Mouse (Mus musculus): ENCODE results near the gene Clk3. TPM values are rescaled to one million over a fixed set of nuclear protein-coding genes. Genes with fewer than 3 reads are reported as not detected.

Clk3 gene
- 46.3 and 53.2 TPM in 2 replicates for polyA plus RNA-seq (2014; fragmentation: Nextera tagmentation; extraction: Ambion mirVana)

DNA sequence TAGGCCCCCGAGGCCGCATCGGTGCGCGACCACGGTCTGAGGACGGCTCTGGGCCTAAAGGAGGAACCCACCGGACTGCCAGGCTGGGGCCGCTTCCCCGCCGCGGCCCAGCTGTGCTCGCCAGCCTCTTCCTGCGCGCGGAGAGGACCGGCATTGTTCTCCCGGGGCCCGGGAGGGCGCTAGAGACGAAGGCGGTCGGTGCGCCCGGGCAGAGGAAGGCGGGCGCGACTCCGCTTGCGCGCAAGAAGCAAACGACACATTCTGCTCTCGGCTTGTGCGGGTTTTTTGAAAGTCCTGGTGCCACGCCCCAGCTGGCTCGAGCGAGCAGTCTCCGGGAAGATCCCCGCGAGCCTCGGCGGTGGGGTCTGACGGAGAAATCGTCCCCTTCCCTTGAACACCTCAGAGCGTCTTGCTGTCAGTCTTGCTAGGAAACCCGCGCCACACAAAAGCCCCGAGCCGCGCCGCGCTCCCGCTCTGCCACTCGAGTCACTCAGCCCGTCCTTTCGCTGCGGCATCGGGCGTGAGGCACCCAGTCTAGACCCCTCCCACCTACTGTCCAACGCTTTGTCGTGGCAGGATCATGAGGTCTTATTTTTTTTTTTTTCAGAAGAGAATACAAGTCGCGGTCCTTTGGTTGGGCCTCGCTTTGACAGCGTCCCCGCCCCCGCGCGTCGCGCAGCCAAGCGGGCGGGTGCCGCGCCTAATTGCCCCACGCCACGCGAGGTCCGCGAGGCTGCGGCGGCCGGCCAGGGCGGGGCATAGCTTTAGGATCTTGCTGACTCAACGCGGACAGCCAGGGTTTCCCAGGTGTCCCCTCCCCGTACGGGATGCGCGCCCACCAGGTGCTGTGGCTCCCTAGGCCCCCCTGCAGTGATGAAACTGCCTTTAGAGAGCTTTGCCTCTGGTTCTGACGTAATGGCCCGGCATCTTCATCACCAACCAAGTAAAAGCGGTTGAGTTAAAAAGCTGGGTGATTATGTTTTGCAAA is at the start of gene Clk3:
Gene Clk3 (minus strand): TSS at position 497 of the 988 bp plus-strand sequence.
- H3K4me2 ChIP-seq (ENCODE audit: low read length): peak within 1 kb of the TSS; percentile 97
- under 1% methylated on average over 90 of the region's 93 CpGs for WGBS

DNA sequence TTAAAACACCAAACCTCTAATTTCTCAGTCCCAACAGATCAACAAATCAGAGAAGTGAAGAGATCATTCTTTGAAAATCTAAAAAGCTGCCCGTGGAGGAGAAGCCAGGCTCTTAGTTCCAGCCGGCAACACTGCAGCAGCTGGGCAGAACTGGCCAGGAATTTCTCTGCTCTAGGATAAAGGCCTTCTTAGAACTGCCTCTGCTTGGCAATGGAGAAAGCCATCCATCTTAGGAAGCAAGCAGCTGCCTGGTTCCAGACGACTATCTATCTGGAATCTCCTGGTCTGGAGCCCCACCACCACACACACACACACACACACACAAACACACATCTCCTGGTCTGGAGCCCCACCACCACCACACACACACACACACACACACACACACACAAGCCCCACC is 49.2 kb upstream of the Clk3 start:
- no peak for ATAC-seq (ENCODE audit: insufficient number of reproducible peaks, insufficient read depth, low FRiP score, low read depth)
- H3K9ac ChIP-seq (ENCODE audit: low read length): no peak overlapping the region
- H3K4me2 ChIP-seq (ENCODE audit: low read length): no peak overlapping the region
- H3K27me3 ChIP-seq (ENCODE audit: control insufficient read depth, insufficient read depth, low read length): no peaks in the 10 kb centered on the region
- 22% methylated on average over 3 of the region's 3 CpGs for WGBS
- no peaks in the 10 kb centered on the region for H3K9me3 ChIP-seq (ENCODE audit: control insufficient read depth, low read length)
- no peak overlapping the region for H3K4me3 ChIP-seq (ENCODE audit: control insufficient read depth in 1 of 2, insufficient read depth in 1 of 2, low read depth in 1 of 2, low read length in 2 of 2)
- H3K27ac ChIP-seq (replicated peaks in 1 of 2; ENCODE audit: control insufficient read depth in 1 of 2, insufficient read depth in 1 of 2, low read depth in 2 of 2, low read length in 2 of 2): no peak overlapping the region; a peak in 1 of 4 replicates
- peaks cover 43 to 72% of the 10 kb centered on the region in 2 experiments for H3K4me1 ChIP-seq (ENCODE audit: control insufficient read depth in 2 of 2, insufficient read depth in 2 of 2, low read length in 2 of 2)
- 0 out of 2 replicates have a peak, but pooled peaks cover 1% of the 10 kb centered on the region for H3K36me3 ChIP-seq (ENCODE audit: control insufficient read depth, insufficient read depth, low read length)

More for the DNA sequence above, at the start of gene Clk3:
- no peaks in the 10 kb centered on the region for H3K9me3 ChIP-seq (ENCODE audit: control insufficient read depth, low read length)
- peak within 1 kb of the TSS; percentile 94 to 99 for H3K27ac ChIP-seq (replicated peaks in 1 of 2; ENCODE audit: control insufficient read depth in 1 of 2, insufficient read depth in 1 of 2, low read depth in 2 of 2, low read length in 2 of 2)
- peak within 1 kb of the TSS; percentile 99 for H3K9ac ChIP-seq (ENCODE audit: low read length)
- no peaks in the 10 kb centered on the region for H3K27me3 ChIP-seq (ENCODE audit: control insufficient read depth, insufficient read depth, low read length)
- peaks cover 39 to 61% of the 10 kb centered on the region in 2 experiments for H3K4me1 ChIP-seq (ENCODE audit: control insufficient read depth in 2 of 2, insufficient read depth in 2 of 2, low read length in 2 of 2)
- H3K36me3 ChIP-seq (ENCODE audit: control insufficient read depth, insufficient read depth, low read length): peaks cover 11% of the 10 kb centered on the region
- H3K4me3 ChIP-seq (ENCODE audit: control insufficient read depth in 1 of 2, insufficient read depth in 1 of 2, low read depth in 1 of 2, low read length in 2 of 2): peak within 1 kb of the TSS; percentile 79 to 89
- peak; percentile 52 for ATAC-seq (ENCODE audit: insufficient number of reproducible peaks, insufficient read depth, low FRiP score, low read depth)

DNA sequence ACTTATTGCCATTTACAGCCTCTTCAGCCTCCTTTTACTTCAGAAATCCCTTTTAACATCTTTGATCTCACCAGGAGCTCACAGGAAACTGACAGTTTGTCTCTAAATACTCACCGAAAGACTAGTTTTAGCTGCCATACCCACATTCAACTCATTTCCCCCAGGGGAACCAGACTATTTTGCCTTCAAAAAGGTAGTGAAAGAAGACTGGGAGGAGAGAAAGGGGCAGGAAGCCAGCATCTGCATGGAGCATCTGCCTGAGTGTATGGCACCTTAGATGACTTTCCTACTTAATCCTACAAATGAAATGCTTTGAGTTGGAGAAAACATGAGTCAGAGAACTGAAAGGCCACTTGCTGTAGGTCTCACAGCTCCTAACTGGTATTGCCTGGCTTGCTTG is 48.4 kb upstream of the Clk3 start:
- H3K4me2 ChIP-seq (ENCODE audit: low read length): 0 out of 2 replicates have a peak overlapping the region, but pooled peaks have one; percentile 7
- peak overlapping the region; percentile 28 to 31; a peak in 2 of 4 replicates for H3K27ac ChIP-seq (replicated peaks in 1 of 2; ENCODE audit: control insufficient read depth in 1 of 2, insufficient read depth in 1 of 2, low read depth in 2 of 2, low read length in 2 of 2)
- peaks cover 46 to 76% of the 10 kb centered on the region in 2 experiments for H3K4me1 ChIP-seq (ENCODE audit: control insufficient read depth in 2 of 2, insufficient read depth in 2 of 2, low read length in 2 of 2)
- no peak overlapping the region for H3K9ac ChIP-seq (ENCODE audit: low read length)
- H3K9me3 ChIP-seq (ENCODE audit: control insufficient read depth, low read length): no peaks in the 10 kb centered on the region
- H3K27me3 ChIP-seq (ENCODE audit: control insufficient read depth, insufficient read depth, low read length): no peaks in the 10 kb centered on the region
- 46% methylated on average over 1 of the region's 1 CpGs for WGBS
- H3K4me3 ChIP-seq (ENCODE audit: control insufficient read depth in 1 of 2, insufficient read depth in 1 of 2, low read depth in 1 of 2, low read length in 2 of 2): no peak overlapping the region
- 0 out of 2 replicates have a peak, but pooled peaks cover 4% of the 10 kb centered on the region for H3K36me3 ChIP-seq (ENCODE audit: control insufficient read depth, insufficient read depth, low read length)
- no peak for ATAC-seq (ENCODE audit: insufficient number of reproducible peaks, insufficient read depth, low FRiP score, low read depth)

GRCm38 (mm10) chr9:57811793-57812733 is 46.4 kb upstream of the Clk3 start:
- H3K27ac ChIP-seq (replicated peaks in 1 of 2; ENCODE audit: control insufficient read depth in 1 of 2, insufficient read depth in 1 of 2, low read depth in 2 of 2, low read length in 2 of 2): peak overlapping the region in 1 of 2 experiments; percentile 63; a peak in 2 of 4 replicates
- no peak overlapping the region for H3K4me3 ChIP-seq (ENCODE audit: control insufficient read depth in 1 of 2, insufficient read depth in 1 of 2, low read depth in 1 of 2, low read length in 2 of 2)

GRCm38 (mm10) chr9:57810691-57811090 is 45.0 kb upstream of the Clk3 start:
- Histone ChIP-seq H3K9me3 (ENCODE audit: control insufficient read depth, low read length) (no peaks in the 10 kb centered on the region), H3K9ac (ENCODE audit: low read length) (no peak overlapping the region), H3K27me3 (ENCODE audit: control insufficient read depth, insufficient read depth, low read length) (no peaks in the 10 kb centered on the region), H3K4me1 (ENCODE audit: control insufficient read depth in 2 of 2, insufficient read depth in 2 of 2, low read length in 2 of 2) (peaks cover 48 to 72% of the 10 kb centered on the region in 2 experiments), H3K4me2 (ENCODE audit: low read length) (no peak overlapping the region), H3K4me3 (ENCODE audit: control insufficient read depth in 1 of 2, insufficient read depth in 1 of 2, low read depth in 1 of 2, low read length in 2 of 2) (no peak overlapping the region), H3K27ac (replicated peaks in 1 of 2; ENCODE audit: control insufficient read depth in 1 of 2, insufficient read depth in 1 of 2, low read depth in 2 of 2, low read length in 2 of 2) (no peak overlapping the region), H3K36me3 (ENCODE audit: control insufficient read depth, insufficient read depth, low read length) (0 out of 2 replicates have a peak, but pooled peaks cover 8% of the 10 kb centered on the region)
- 75% methylated on average over 3 of the region's 3 CpGs for WGBS
- no peak for ATAC-seq (ENCODE audit: insufficient number of reproducible peaks, insufficient read depth, low FRiP score, low read depth)

More at GRCm38 (mm10) chr9:57811793-57812733, 46.4 kb upstream of the Clk3 start:
- Histone ChIP-seq H3K4me2 (ENCODE audit: low read length) (no peak overlapping the region), H3K4me1 (ENCODE audit: control insufficient read depth in 2 of 2, insufficient read depth in 2 of 2, low read length in 2 of 2) (peaks cover 46 to 73% of the 10 kb centered on the region in 2 experiments), H3K9me3 (ENCODE audit: control insufficient read depth, low read length) (no peaks in the 10 kb centered on the region), H3K9ac (ENCODE audit: low read length) (no peak overlapping the region), H3K27me3 (ENCODE audit: control insufficient read depth, insufficient read depth, low read length) (no peaks in the 10 kb centered on the region), H3K36me3 (ENCODE audit: control insufficient read depth, insufficient read depth, low read length) (0 out of 2 replicates have a peak, but pooled peaks cover 8% of the 10 kb centered on the region)
- no peak for ATAC-seq (ENCODE audit: insufficient number of reproducible peaks, insufficient read depth, low FRiP score, low read depth)
- WGBS: 22% methylated on average over 8 of the region's 8 CpGs

DNA sequence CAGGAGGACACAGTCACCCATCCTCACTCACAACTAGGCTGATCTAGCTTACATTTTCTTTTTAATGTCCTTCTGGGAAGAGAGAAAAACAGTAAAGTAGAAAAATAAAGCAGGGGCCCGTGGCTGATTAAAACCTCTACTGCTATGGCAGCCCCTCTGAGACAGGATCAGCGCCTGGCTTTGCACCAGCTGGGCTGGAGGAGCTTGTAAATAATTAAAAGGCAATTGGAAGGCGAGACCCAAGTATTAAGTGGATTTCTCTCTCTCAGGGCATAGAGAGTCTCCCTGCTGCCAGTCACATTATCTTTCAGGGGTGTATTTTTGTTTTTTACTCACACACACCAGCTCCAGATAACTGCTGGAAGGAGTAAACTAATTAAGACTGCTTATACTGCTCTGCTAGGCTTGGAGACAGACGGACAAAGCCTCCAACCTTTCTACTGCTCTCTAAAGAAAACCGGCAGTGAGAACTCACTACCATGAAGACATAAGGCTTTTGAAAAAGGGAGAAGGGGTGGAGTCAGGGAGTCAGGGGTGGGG is 43.2 kb upstream of the Clk3 start:
- no peak for ATAC-seq (ENCODE audit: insufficient number of reproducible peaks, insufficient read depth, low FRiP score, low read depth)

More for the DNA sequence above, 43.2 kb upstream of the Clk3 start:
- Histone ChIP-seq H3K9ac (ENCODE audit: low read length) (no peak overlapping the region), H3K4me1 (ENCODE audit: control insufficient read depth in 2 of 2, insufficient read depth in 2 of 2, low read length in 2 of 2) (peaks cover 44 to 74% of the 10 kb centered on the region in 2 experiments), H3K27ac (replicated peaks in 1 of 2; ENCODE audit: control insufficient read depth in 1 of 2, insufficient read depth in 1 of 2, low read depth in 2 of 2, low read length in 2 of 2) (0 out of 4 replicates have a peak overlapping the region, but pooled peaks of 1 of the 2 experiments have one; percentile 21), H3K4me3 (ENCODE audit: control insufficient read depth in 1 of 2, insufficient read depth in 1 of 2, low read depth in 1 of 2, low read length in 2 of 2) (no peak overlapping the region), H3K4me2 (ENCODE audit: low read length) (no peak overlapping the region), H3K27me3 (ENCODE audit: control insufficient read depth, insufficient read depth, low read length) (no peaks in the 10 kb centered on the region), H3K9me3 (ENCODE audit: control insufficient read depth, low read length) (no peaks in the 10 kb centered on the region), H3K36me3 (ENCODE audit: control insufficient read depth, insufficient read depth, low read length) (0 out of 2 replicates have a peak, but pooled peaks cover 8% of the 10 kb centered on the region)
- WGBS: 50% methylated on average over 5 of the region's 5 CpGs

Measured in heart, embryonic 14.5 days (tissue).